Mouse (Mus musculus) adrenal gland, adult 18-20 months (tissue): ENCODE measurements at regions not wholly inside any gene's neighbourhood (a gene's known extent, or its start where the extent isn't known, plus 50 kb on each side); places are given as distances from the start of the nearest gene placed in this dataset.

ENCODE experiments used
- DNase-seq, 2 experiments: peaks; one replicate each; pipeline ENCODE4 v3.0.0; 2021 to 2022; ENCODE audit warnings: low spot score in 2 of 2
- microRNA-seq, 2 experiments: library from miRNA; unstranded; fragments of <30 nt; microRNA quantifications; one replicate each; pipeline ENCODE4 v1.2.0; 2021; ENCODE audit warnings: borderline number of aligned reads in 2 of 2

- no peak for DNase-seq
Observed at GRCm38 (mm10) chr6:94773604-94774486, 73.9 kb upstream of the Lrig1 start.

- DNase-seq, result no peak
Observed at GRCm38 (mm10) chr6:94772868-94773603, 73.1 kb upstream of the Lrig1 start.

GRCm38 (mm10) chr6:94772391-94772790 is 72.4 kb upstream of the Lrig1 start:
- no peak for DNase-seq

GRCm38 (mm10) chr6:94768230-94768629 is 68.3 kb upstream of the Lrig1 start:
- DNase-seq, result no peak

GRCm38 (mm10) chr6:94765724-94766123 is 65.8 kb upstream of the Lrig1 start:
- DNase-seq, result no peak

GRCm38 (mm10) chr6:94761341-94761740 is 61.4 kb upstream of the Lrig1 start:
- no peak for DNase-seq

- DNase-seq, result no peak
Observed at GRCm38 (mm10) chr6:94760629-94761111, 60.7 kb upstream of the Lrig1 start.

GRCm38 (mm10) chr6:94759649-94760048 is 59.7 kb upstream of the Lrig1 start:
- no peak for DNase-seq

- no peak for DNase-seq
Observed at GRCm38 (mm10) chr6:94756006-94756405, 56.0 kb upstream of the Lrig1 start.

GRCm38 (mm10) chr6:94755297-94755831 is 55.4 kb upstream of the Lrig1 start:
- DNase-seq, result no peak

GRCm38 (mm10) chr6:94754522-94754921 is 54.6 kb upstream of the Lrig1 start:
- DNase-seq, result no peak

GRCm38 (mm10) chr6:94751101-94751440 is 51.1 kb upstream of the Lrig1 start:
- DNase-seq, result no peak

GRCm38 (mm10) chr6:94750228-94751100 is 50.5 kb upstream of the Lrig1 start:
- no peak for DNase-seq

Small RNAs in the stretch of these regions (microRNA-seq; reads per million reads assigned to microRNA genes)
- gene Gm23364, result 0 reads per million in 2 experiments
